Mouse (Mus musculus) intestine, postnatal 0 days (tissue): ENCODE measurements around the gene Eef1g. TPM values are rescaled to one million over a fixed set of nuclear protein-coding genes. Genes with fewer than 3 reads are reported as not detected.
A peak's percentile ranks its signal among the peaks of the same experiment; 100 is the strongest.

Experiments
- ATAC-seq: fragments of 200-750 bp; cut with Nextera tagmentation; 2 replicates; pipeline ENCODE4 v1.8.0; 2017; ENCODE audit warnings: mild to moderate bottlenecking, moderate TSS enrichment, moderate library complexity
- H3K27ac ChIP-seq: fragments of 300-500 bp; sonication (generic); 2 replicates; pipeline ENCODE4 v1.5.1; 2014; ENCODE audit warnings: mild to moderate bottlenecking, low read depth, low read length, moderate library complexity
- H3K27me3 ChIP-seq: fragments of 300-500 bp; sonication (generic); replicated peaks from 2 replicates; pipeline ENCODE4 v1.6.1; 2014; ENCODE audit warnings: low read length, mixed read lengths; ENCODE audit not compliant: control insufficient read depth, insufficient read depth
- H3K36me3 ChIP-seq: fragments of 300-500 bp; sonication (generic); 2 replicates; pipeline ENCODE4 v1.6.1; 2014; ENCODE audit warnings: mild to moderate bottlenecking, moderate library complexity; ENCODE audit not compliant: control insufficient read depth, insufficient read depth
- H3K4me1 ChIP-seq: fragments of 300-500 bp; sonication (generic); replicated peaks from 2 replicates; pipeline ENCODE4 v1.6.1; 2014; ENCODE audit warnings: antibody characterized with exemption, low read length, mixed read lengths; ENCODE audit not compliant: control insufficient read depth, insufficient read depth
- H3K4me2 ChIP-seq: fragments of 300-500 bp; sonication (generic); replicated peaks from 2 replicates; pipeline ENCODE4 v1.6.1; 2014; ENCODE audit warnings: low read depth, mild to moderate bottlenecking, moderate library complexity
- H3K4me3 ChIP-seq: fragments of 300-500 bp; sonication (generic); 2 replicates; pipeline ENCODE4 v1.5.1; 2014; ENCODE audit warnings: low read depth, low read length
- H3K9ac ChIP-seq: fragments of 300-500 bp; sonication (generic); 2 replicates; pipeline ENCODE4 v1.6.1; 2014; ENCODE audit warnings: mild to moderate bottlenecking, low read depth, low read length
- H3K9me3 ChIP-seq: fragments of 300-500 bp; sonication (generic); 2 replicates; pipeline ENCODE4 v1.6.1; 2016; ENCODE audit warnings: mixed run types; ENCODE audit not compliant: control insufficient read depth
- CTCF ChIP-seq: sonication (generic); IDR thresholded peaks from 2 replicates; pipeline ENCODE4 v1.5.1; 2016; ENCODE audit warnings: low read depth, mild to moderate bottlenecking, control low read depth, antibody characterized with exemption, moderate library complexity
- WGBS: fragments of 180-500 bp; shearing (Covaris S2); extraction: QIAGEN DNeasy Blood & Tissue Kit; methylation state at CpG from one replicate; pipeline ENCODE4 v1.1.7; 2014; 5-methylcytosine and 5-hydroxymethylcytosine counted together
- polyA plus RNA-seq: library from polyadenylated mRNA; unstranded; fragments of >200 nt; fragmentation: Nextera tagmentation; extraction: Ambion mirVana; gene quantifications from 2 replicates; pipeline ENCODE4 v1.2.1, GENCODE M21; 2015

The Eef1g gene
- polyA plus RNA-seq, 1 experiment from 2014 or later: 168 TPM

- 45% methylated on average over 2 of the region's 2 CpGs for WGBS
- H3K36me3 ChIP-seq: peaks cover 25% of the 10 kb centered on the region
- no peak for ATAC-seq
- H3K9me3 ChIP-seq: no peaks in the 10 kb centered on the region
- H3K27ac ChIP-seq: peak overlapping the region; percentile 89; the same call in 1 of the 2 replicates
- H3K4me3 ChIP-seq: no peak overlapping the region
- no peaks in the 10 kb centered on the region for H3K27me3 ChIP-seq
- H3K4me1 ChIP-seq: peaks cover 27% of the 10 kb centered on the region
- no peak overlapping the region for H3K9ac ChIP-seq
- no peak overlapping the region for H3K4me2 ChIP-seq
- no peak for TF ChIP-seq CTCF
These were observed 14.8 kb downstream of the Eef1g start for GRCm38 (mm10) chr19:8981450-8982168.

GRCm38 (mm10) chr19:8982303-8983149 lies 15.7 kb downstream of the Eef1g start:
- H3K4me3 ChIP-seq: no peak overlapping the region
- H3K36me3 ChIP-seq: peaks cover 18% of the 10 kb centered on the region
- no peaks in the 10 kb centered on the region for H3K9me3 ChIP-seq
- H3K9ac ChIP-seq: peak overlapping the region; percentile 34
- peak overlapping the region; percentile 89 for H3K27ac ChIP-seq
- WGBS: 42% methylated on average over 5 of the region's 5 CpGs
- no peak for TF ChIP-seq CTCF
- H3K4me2 ChIP-seq: peak overlapping the region; percentile 49
- peaks cover 27% of the 10 kb centered on the region for H3K4me1 ChIP-seq
- no peaks in the 10 kb centered on the region for H3K27me3 ChIP-seq
- peak; percentile 85 for ATAC-seq

GRCm38 (mm10) chr19:8983150-8983650 lies 16.4 kb downstream of the Eef1g start:
- peak overlapping the region; percentile 49 for H3K4me2 ChIP-seq
- TF ChIP-seq CTCF: no peak
- H3K9me3 ChIP-seq: no peaks in the 10 kb centered on the region
- H3K36me3 ChIP-seq: peaks cover 11% of the 10 kb centered on the region
- no peaks in the 10 kb centered on the region for H3K27me3 ChIP-seq
- peak overlapping the region; percentile 34 for H3K9ac ChIP-seq
- peak overlapping the region; percentile 89 for H3K27ac ChIP-seq
- peaks cover 27% of the 10 kb centered on the region for H3K4me1 ChIP-seq
- ATAC-seq: peak; percentile 89
- no peak overlapping the region for H3K4me3 ChIP-seq
- WGBS: 19% methylated on average over 4 of the region's 4 CpGs

GRCm38 (mm10) chr19:8984255-8984868 lies 17.5 kb downstream of the Eef1g start:
- no peak for TF ChIP-seq CTCF
- Histone ChIP-seq H3K27me3 (no peaks in the 10 kb centered on the region), H3K27ac (peak overlapping the region; percentile 89; the same call in 1 of the 2 replicates), H3K4me1 (peaks cover 27% of the 10 kb centered on the region), H3K9me3 (no peaks in the 10 kb centered on the region), H3K4me3 (no peak overlapping the region), H3K36me3 (no peaks in the 10 kb centered on the region), H3K4me2 (no peak overlapping the region), H3K9ac (no peak overlapping the region)
- WGBS: 15% methylated on average over 7 of the region's 7 CpGs
- peak; percentile 20 for ATAC-seq

- 66% methylated on average over 5 of the region's 5 CpGs for WGBS
These were observed 19.1 kb downstream of the Eef1g start for GRCm38 (mm10) chr19:8985891-8986290.

GRCm38 (mm10) chr19:8987816-8988215 lies 21.0 kb downstream of the Eef1g start:
- no peak for ATAC-seq
- no peak overlapping the region for H3K4me2 ChIP-seq
- H3K4me3 ChIP-seq: no peak overlapping the region
- H3K36me3 ChIP-seq: no peaks in the 10 kb centered on the region
- no peak overlapping the region for H3K27ac ChIP-seq
- no peak for TF ChIP-seq CTCF
- 64% methylated on average over 2 of the region's 2 CpGs for WGBS
- no peaks in the 10 kb centered on the region for H3K9me3 ChIP-seq
- H3K27me3 ChIP-seq: no peaks in the 10 kb centered on the region
- peaks cover 23% of the 10 kb centered on the region for H3K4me1 ChIP-seq
- no peak overlapping the region for H3K9ac ChIP-seq

More at GRCm38 (mm10) chr19:8985891-8986290, 19.1 kb downstream of the Eef1g start:
- H3K27me3 ChIP-seq: no peaks in the 10 kb centered on the region
- H3K9ac ChIP-seq: no peak overlapping the region
- no peaks in the 10 kb centered on the region for H3K36me3 ChIP-seq
- TF ChIP-seq CTCF: no peak
- no peak overlapping the region for H3K4me2 ChIP-seq
- H3K4me1 ChIP-seq: peaks cover 27% of the 10 kb centered on the region
- no peaks in the 10 kb centered on the region for H3K9me3 ChIP-seq
- H3K4me3 ChIP-seq: no peak overlapping the region
- no peak overlapping the region for H3K27ac ChIP-seq
- no peak for ATAC-seq
